Mouse (Mus musculus) layer of hippocampus, adult 9-11 months (tissue): ENCODE data around the gene Rhox4g.
"Not testable (repeated sequence)": the region's sequence is repeated elsewhere in the genome, so short reads cannot be mapped to it uniquely, and the experiment has no call there.

Experiments used
- DNase-seq: peaks from one replicate; pipeline ENCODE4 v3.0.0; 2022

The Rhox4g gene

GRCm38 (mm10) chrX:37651227-37651626 is at the start of gene Rhox4g:
Rhox4g (minus strand) TSS chrX:37651327.
- not testable (repeated sequence) for DNase-seq

DNA sequence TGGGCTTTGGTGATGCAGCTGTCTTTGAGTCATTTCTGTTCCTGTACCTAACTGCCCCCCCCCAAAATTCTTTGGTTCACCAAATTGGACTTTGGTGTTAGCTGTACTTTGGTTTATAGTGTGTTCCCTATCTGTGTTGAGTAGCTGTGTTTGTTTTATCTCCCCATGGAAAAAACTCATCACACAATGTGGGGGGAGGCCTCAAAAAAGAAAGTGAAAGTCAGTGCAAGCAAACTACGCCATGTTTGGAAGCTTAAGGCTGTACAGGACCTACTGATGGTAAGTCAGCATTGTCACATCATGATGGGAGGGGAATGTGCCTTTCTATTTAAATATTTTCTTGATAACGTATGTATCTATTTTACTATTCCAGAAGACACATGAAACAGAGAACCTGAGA is 41.1 kb upstream of the Rhox4g start:
- no peak for DNase-seq

- no peak for DNase-seq
Measured at GRCm38 (mm10) chrX:37683031-37683715, 32.0 kb upstream of the Rhox4g start.

GRCm38 (mm10) chrX:37673177-37673576 is 22.1 kb upstream of the Rhox4g start, which contains the start of gene Rhox2h:
Rhox2h (minus strand) TSS chrX:37673277.
- not testable (repeated sequence) for DNase-seq

GRCm38 (mm10) chrX:37668664-37669063 is 17.5 kb upstream of the Rhox4g start, which contains the start of gene Rhox3h:
Rhox3h (minus strand) TSS chrX:37668764.
- not testable (repeated sequence) for DNase-seq

- DNase-seq: not testable (repeated sequence)
Measured at GRCm38 (mm10) chrX:37643370-37643769, 7.8 kb downstream of the Rhox4g start, which contains the start of gene Rhox2g. Rhox2g (minus strand) TSS chrX:37643470.

- not testable (repeated sequence) for DNase-seq
Measured at GRCm38 (mm10) chrX:37628512-37628911, 22.6 kb downstream of the Rhox4g start, which contains the start of gene Rhox3g. Rhox3g (minus strand) TSS chrX:37628612.

- DNase-seq: not testable (repeated sequence)
Measured at GRCm38 (mm10) chrX:37607604-37608003, 43.5 kb downstream of the Rhox4g start, which contains the start of gene Rhox4f. Rhox4f (minus strand) TSS chrX:37607704.
